Mouse (Mus musculus): ENCODE measurements around the gene Tecrl. TPM values are rescaled to one million over a fixed set of nuclear protein-coding genes. Genes with fewer than 3 reads are reported as not detected.

Tecrl gene
- 0.09 and 0.19 TPM in 2 replicates for polyA plus RNA-seq (2016; fragmentation: Nextera tagmentation; extraction: Ambion mirVana)

- no peaks in the 10 kb centered on the region for H3K36me3 ChIP-seq
- H3K4me3 ChIP-seq: no peak within 1 kb of the TSS
- no peaks in the 10 kb centered on the region for H3K27me3 ChIP-seq
- H3K4me1 ChIP-seq: no peaks in the 10 kb centered on the region; the same call in 1 of the 2 replicates
- no peak for ATAC-seq (ENCODE audit: low FRiP score, low read depth)
- H3K9ac ChIP-seq (replicated peaks): no peak within 1 kb of the TSS
- no peak within 1 kb of the TSS for H3K4me2 ChIP-seq (replicated peaks)
- no peak within 1 kb of the TSS for H3K27ac ChIP-seq (replicated peaks)
- no peaks in the 10 kb centered on the region for H3K9me3 ChIP-seq
- 35% methylated on average over 9 of the region's 9 CpGs for WGBS
Observed at GRCm38 (mm10) chr5:83354846-83355561, at the start of gene Tecrl. TSS of gene Tecrl (minus strand) at chr5:83355195.

GRCm38 (mm10) chr5:83385021-83385420, 30.0 kb upstream of the Tecrl start:
- Histone ChIP-seq H3K4me2 (replicated peaks) (no peak overlapping the region), H3K36me3 (no peaks in the 10 kb centered on the region), H3K9ac (replicated peaks) (no peak overlapping the region), H3K9me3 (no peaks in the 10 kb centered on the region), H3K27me3 (no peaks in the 10 kb centered on the region), H3K4me3 (no peak overlapping the region), H3K27ac (replicated peaks) (no peak overlapping the region), H3K4me1 (no peaks in the 10 kb centered on the region)
- 89% methylated on average over 2 of the region's 2 CpGs for WGBS
- no peak for ATAC-seq (ENCODE audit: low FRiP score, low read depth)

DNA sequence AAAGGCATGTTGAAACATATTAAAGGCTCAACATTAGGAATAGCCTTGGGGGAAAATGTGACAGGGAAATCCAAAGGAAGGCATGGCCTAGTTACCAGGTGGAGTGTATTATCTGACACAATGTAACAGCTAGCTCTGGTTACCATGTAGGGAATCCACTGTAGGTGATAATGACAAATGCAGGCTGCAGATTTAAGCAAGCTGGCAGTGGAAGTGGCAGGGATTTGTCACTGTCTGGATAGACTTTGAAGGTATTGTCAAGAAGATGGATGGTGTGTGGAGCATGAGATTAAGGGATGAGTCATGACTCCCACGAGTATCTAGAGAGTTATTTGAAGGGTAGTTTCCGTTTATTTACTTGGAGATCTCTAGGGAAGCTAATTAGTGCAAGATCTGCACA, 3.4 kb downstream of the Tecrl start:
- H3K4me3 ChIP-seq: no peak overlapping the region
- no peak overlapping the region for H3K4me2 ChIP-seq (replicated peaks)
- no peaks in the 10 kb centered on the region for H3K27me3 ChIP-seq
- H3K9me3 ChIP-seq: no peaks in the 10 kb centered on the region
- no peak for ATAC-seq (ENCODE audit: low FRiP score, low read depth)
- H3K4me1 ChIP-seq: no peaks in the 10 kb centered on the region; the same call in 1 of the 2 replicates
- WGBS: 56% methylated on average over 2 of the region's 2 CpGs
- no peak overlapping the region for H3K9ac ChIP-seq (replicated peaks)
- no peak overlapping the region for H3K27ac ChIP-seq (replicated peaks)
- H3K36me3 ChIP-seq: no peaks in the 10 kb centered on the region

DNA sequence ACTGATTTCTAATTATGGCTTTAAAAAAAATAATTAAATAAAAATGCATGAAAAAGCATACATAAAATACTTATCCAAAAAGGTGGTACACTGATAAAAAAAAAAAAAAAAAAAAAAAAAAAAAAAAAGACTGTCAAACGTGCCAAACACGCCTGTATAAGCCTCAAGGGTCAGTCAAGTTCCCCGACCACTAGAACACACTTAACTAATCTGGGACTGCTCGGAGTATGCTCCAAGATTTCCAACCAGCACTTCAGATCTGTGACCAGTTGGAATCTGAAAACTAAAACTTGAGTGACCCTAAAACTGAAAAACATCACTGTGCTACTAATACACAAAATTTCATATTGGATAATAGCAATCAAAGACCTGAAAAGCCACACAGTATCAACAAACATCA, 15.9 kb downstream of the Tecrl start:
- WGBS: 80% methylated on average over 4 of the region's 4 CpGs
- Histone ChIP-seq H3K9me3 (no peaks in the 10 kb centered on the region), H3K36me3 (no peaks in the 10 kb centered on the region), H3K27me3 (no peaks in the 10 kb centered on the region), H3K4me2 (replicated peaks) (no peak overlapping the region), H3K27ac (replicated peaks) (no peak overlapping the region), H3K4me1 (no peaks in the 10 kb centered on the region), H3K4me3 (no peak overlapping the region), H3K9ac (replicated peaks) (no peak overlapping the region)
- ATAC-seq (ENCODE audit: low FRiP score, low read depth): no peak

- no peak overlapping the region for H3K4me3 ChIP-seq
- H3K9ac ChIP-seq (replicated peaks): no peak overlapping the region
- WGBS: 74% methylated on average over 2 of the region's 2 CpGs
- no peaks in the 10 kb centered on the region for H3K27me3 ChIP-seq
- H3K27ac ChIP-seq (replicated peaks): no peak overlapping the region
- H3K9me3 ChIP-seq: no peaks in the 10 kb centered on the region
- H3K36me3 ChIP-seq: no peaks in the 10 kb centered on the region
- peaks cover 3% of the 10 kb centered on the region; the same call in 1 of the 2 replicates for H3K4me1 ChIP-seq
- no peak for ATAC-seq (ENCODE audit: low FRiP score, low read depth)
- H3K4me2 ChIP-seq (replicated peaks): no peak overlapping the region
Observed at GRCm38 (mm10) chr5:83267148-83267776, 87.7 kb downstream of the Tecrl start.

DNA sequence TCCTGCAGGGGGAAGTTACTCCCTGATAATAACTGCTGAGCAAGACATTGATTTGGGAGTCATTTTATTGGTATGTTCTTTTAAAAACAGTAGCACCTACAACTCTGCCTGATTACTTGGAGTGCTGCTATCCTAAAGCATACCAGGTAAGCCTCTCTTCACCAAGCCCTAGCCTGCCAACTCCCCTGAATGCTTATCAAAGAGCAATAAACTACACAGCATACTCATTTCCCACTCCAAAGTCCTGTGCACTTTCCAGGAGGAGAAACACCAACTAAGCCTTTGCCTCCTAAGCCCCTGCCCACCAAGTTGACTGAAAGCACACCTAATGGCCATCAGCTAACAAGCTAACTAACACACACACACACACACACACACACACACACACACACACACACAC, 94.9 kb downstream of the Tecrl start:
- no peak overlapping the region for H3K9ac ChIP-seq (replicated peaks)
- no peak for ATAC-seq (ENCODE audit: low FRiP score, low read depth)
- H3K27ac ChIP-seq (replicated peaks): no peak overlapping the region
- H3K4me3 ChIP-seq: no peak overlapping the region
- no peaks in the 10 kb centered on the region for H3K36me3 ChIP-seq
- no peak overlapping the region for H3K4me2 ChIP-seq (replicated peaks)
- H3K9me3 ChIP-seq: no peaks in the 10 kb centered on the region
- no peaks in the 10 kb centered on the region for H3K27me3 ChIP-seq
- no peaks in the 10 kb centered on the region for H3K4me1 ChIP-seq

GRCm38 (mm10) chr5:83254141-83254540, 100.9 kb downstream of the Tecrl start:
- H3K4me3 ChIP-seq: no peak overlapping the region
- H3K27me3 ChIP-seq: no peaks in the 10 kb centered on the region
- H3K9me3 ChIP-seq: no peaks in the 10 kb centered on the region
- no peak for ATAC-seq (ENCODE audit: low FRiP score, low read depth)
- no peaks in the 10 kb centered on the region for H3K4me1 ChIP-seq
- no peaks in the 10 kb centered on the region for H3K36me3 ChIP-seq
- H3K27ac ChIP-seq (replicated peaks): no peak overlapping the region
- 75% methylated on average over 2 of the region's 2 CpGs for WGBS
- H3K4me2 ChIP-seq (replicated peaks): no peak overlapping the region
- H3K9ac ChIP-seq (replicated peaks): no peak overlapping the region

DNA sequence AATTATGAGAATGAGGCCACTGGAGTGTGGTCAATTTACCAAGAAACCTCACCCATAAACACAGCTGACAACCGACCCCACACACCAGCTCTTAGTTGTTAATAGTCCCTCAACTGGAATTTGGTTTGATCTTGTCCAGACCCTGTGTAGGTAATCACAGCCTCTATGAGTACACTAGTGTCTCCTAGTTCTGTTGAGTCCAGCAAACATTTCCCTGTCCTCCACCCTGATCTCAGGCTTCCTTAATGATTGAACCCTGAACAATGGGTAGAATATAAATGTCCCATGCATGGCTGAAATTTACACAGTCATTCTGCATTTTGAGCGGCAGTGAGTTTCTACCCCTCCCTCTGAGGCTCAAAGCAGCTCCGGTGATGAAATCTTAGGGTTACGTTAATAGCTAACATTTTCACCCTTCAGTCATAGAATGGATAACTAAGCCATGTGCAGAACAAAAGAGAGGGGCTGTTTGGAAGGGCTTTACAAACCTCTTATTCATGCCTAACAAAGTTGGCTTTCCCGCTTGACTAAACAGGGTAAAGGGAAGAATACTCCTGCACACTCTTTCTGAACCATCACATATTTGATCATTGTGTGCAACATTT, 116.0 kb downstream of the Tecrl start:
- WGBS: 27% methylated on average over 5 of the region's 5 CpGs

More for the DNA sequence above, 116.0 kb downstream of the Tecrl start:
- no peaks in the 10 kb centered on the region for H3K36me3 ChIP-seq
- H3K27ac ChIP-seq (replicated peaks): no peak overlapping the region
- no peaks in the 10 kb centered on the region for H3K27me3 ChIP-seq
- H3K4me2 ChIP-seq (replicated peaks): no peak overlapping the region
- H3K9me3 ChIP-seq: no peaks in the 10 kb centered on the region
- no peak overlapping the region for H3K9ac ChIP-seq (replicated peaks)
- peaks cover 6% of the 10 kb centered on the region; the same call in 1 of the 2 replicates for H3K4me1 ChIP-seq
- peak; percentile 38; the same call in 1 of the 2 replicates for ATAC-seq (ENCODE audit: low FRiP score, low read depth)
- no peak overlapping the region for H3K4me3 ChIP-seq

Measured in midbrain, embryonic 12.5 days (tissue).